Mouse (Mus musculus): ENCODE measurements around the gene Myof. TPM values are rescaled to one million over a fixed set of nuclear protein-coding genes. Genes with fewer than 3 reads are reported as not detected.

Myof gene
- total and polyA plus RNA-seq, 2 experiments from 2014 or later = 1.5 to 5.1 TPM

DNA sequence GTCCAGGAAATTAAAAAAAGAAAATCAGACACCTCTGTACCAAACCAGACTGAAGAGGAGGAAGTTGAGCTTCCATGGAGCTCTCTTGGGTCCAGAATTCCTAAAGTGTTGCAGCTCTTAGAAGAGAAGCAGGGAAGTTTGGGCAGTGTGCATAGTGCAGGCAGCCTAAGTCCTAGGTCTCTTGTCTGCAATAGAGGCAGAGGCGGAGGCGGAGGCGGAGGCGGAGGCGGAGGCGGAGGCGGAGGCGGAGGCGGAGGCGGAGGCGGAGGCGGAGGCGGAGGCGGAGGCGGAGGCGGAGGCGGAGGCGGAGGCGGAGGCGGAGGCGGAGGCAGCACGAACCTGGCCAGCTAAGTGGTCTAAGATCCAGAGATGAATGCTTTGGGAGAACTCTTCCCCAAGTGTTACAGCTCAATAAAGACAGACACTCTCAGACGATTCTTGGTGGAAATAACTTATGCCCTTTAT, 12.7 kb downstream of the Myof start:
- ATAC-seq (peak; percentile 73), DNase-seq (peak; percentile 49)
- Histone ChIP-seq H3K4me3 (ENCODE audit: low read depth, low read length) (no peak overlapping the region), H3K9ac (no peak overlapping the region), H3K36me3 (ENCODE audit: insufficient read depth) (no peaks in the 10 kb centered on the region), H3K9me3 (ENCODE audit: low read length) (no peaks in the 10 kb centered on the region), H3K4me1 (ENCODE audit: insufficient read depth) (0 out of 2 replicates have a peak, but pooled peaks cover 4% of the 10 kb centered on the region), H3K27ac (ENCODE audit: low read depth, low read length) (no peak overlapping the region), H3K4me2 (ENCODE audit: low read depth) (peak overlapping the region; percentile 27), H3K27me3 (ENCODE audit: insufficient read depth, low read length) (no peaks in the 10 kb centered on the region)
- 2% methylated on average over 16 of the region's 23 CpGs for WGBS
- no peak for TF ChIP-seq CTCF (IDR thresholded peaks at IDR 0.05; ENCODE audit: low read depth)

- WGBS = 79% methylated on average over 3 of the region's 3 CpGs
- TF ChIP-seq CTCF (IDR thresholded peaks at IDR 0.05; ENCODE audit: low read depth) = no peak
- H3K4me1 ChIP-seq (ENCODE audit: insufficient read depth) = 0 out of 2 replicates have a peak, but pooled peaks cover 4% of the 10 kb centered on the region
- ATAC-seq (no peak), DNase-seq (no peak)
- H3K27me3 ChIP-seq (ENCODE audit: insufficient read depth, low read length) = no peaks in the 10 kb centered on the region
- H3K9me3 ChIP-seq (ENCODE audit: low read length) = no peaks in the 10 kb centered on the region
- no peak overlapping the region for H3K27ac ChIP-seq (ENCODE audit: low read depth, low read length)
- H3K9ac ChIP-seq = no peak overlapping the region
- H3K4me3 ChIP-seq (ENCODE audit: low read depth, low read length) = no peak overlapping the region
- no peaks in the 10 kb centered on the region for H3K36me3 ChIP-seq (ENCODE audit: insufficient read depth)
- no peak overlapping the region for H3K4me2 ChIP-seq (ENCODE audit: low read depth)
These were observed 13.5 kb downstream of the Myof start for GRCm38 (mm10) chr19:38029871-38030270.

DNA sequence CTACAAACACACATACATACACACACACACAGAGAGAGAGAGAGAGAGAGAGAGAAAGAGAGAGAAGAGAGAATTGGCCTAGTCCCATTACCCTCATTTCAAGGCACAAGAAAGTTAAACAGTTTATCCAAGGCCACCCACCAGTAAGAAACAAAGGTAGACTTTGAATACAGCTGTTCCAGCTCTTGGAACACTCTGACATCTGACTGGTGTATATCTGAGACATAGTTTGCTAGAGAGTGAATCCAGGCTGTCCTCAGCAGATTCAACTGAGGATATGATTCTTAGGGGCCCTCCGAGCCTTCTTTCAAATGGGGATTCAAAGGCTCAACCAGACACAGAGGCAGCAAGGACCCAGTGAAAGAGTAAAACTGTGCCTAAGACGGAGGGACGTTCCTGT, 14.1 kb downstream of the Myof start:
- WGBS = 83% methylated on average over 3 of the region's 3 CpGs
- Histone ChIP-seq H3K4me2 (ENCODE audit: low read depth) (no peak overlapping the region), H3K27me3 (ENCODE audit: insufficient read depth, low read length) (no peaks in the 10 kb centered on the region), H3K36me3 (ENCODE audit: insufficient read depth) (no peaks in the 10 kb centered on the region), H3K4me1 (ENCODE audit: insufficient read depth) (0 out of 2 replicates have a peak, but pooled peaks cover 4% of the 10 kb centered on the region), H3K9me3 (ENCODE audit: low read length) (no peaks in the 10 kb centered on the region), H3K9ac (no peak overlapping the region), H3K4me3 (ENCODE audit: low read depth, low read length) (no peak overlapping the region), H3K27ac (ENCODE audit: low read depth, low read length) (no peak overlapping the region)
- DNase-seq (no peak), ATAC-seq (no peak)
- no peak for TF ChIP-seq CTCF (IDR thresholded peaks at IDR 0.05; ENCODE audit: low read depth)

DNA sequence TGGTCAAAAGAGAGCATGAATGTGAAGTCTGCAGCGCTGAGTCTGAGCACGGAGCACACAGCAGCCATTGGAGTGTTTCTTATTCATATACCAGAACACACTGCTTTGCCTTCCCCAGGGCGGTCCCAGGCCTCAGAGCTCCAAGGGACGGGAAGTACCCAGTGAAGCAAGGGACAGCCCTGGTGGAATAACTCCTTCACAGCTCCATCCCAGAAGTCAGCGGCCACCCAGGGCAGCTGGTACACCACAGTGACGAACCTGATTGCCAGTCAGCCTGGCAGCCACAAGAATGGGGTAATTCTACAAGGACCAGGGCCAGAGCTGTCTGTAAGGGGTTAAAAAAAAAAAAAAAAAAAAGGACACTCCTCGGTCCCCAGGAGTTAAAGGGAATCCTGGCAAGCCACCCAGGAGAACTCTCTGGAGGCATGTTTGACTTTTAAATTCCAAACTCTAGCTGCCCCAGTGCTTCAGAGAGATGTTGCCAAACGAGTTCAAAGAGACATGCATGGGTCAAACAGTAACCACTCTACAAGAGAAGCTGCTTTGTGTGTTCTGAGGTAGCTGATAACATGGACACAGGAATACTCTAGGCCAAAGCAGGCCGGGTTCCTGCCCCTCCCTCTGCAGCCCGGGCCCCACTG, 15.4 kb downstream of the Myof start:
- no peak for DNase-seq
- H3K36me3 ChIP-seq (ENCODE audit: insufficient read depth) = no peaks in the 10 kb centered on the region
- no peak overlapping the region for H3K4me2 ChIP-seq (ENCODE audit: low read depth)
- H3K9me3 ChIP-seq (ENCODE audit: low read length) = no peaks in the 10 kb centered on the region
- H3K27ac ChIP-seq (ENCODE audit: low read depth, low read length) = no peak overlapping the region
- H3K27me3 ChIP-seq (ENCODE audit: insufficient read depth, low read length) = no peaks in the 10 kb centered on the region
- 71% methylated on average over 10 of the region's 10 CpGs for WGBS
- ATAC-seq = no peak
- H3K4me1 ChIP-seq (ENCODE audit: insufficient read depth) = 0 out of 2 replicates have a peak, but pooled peaks cover 4% of the 10 kb centered on the region
- TF ChIP-seq CTCF (IDR thresholded peaks at IDR 0.05; ENCODE audit: low read depth) = no peak
- H3K4me3 ChIP-seq (ENCODE audit: low read depth, low read length) = no peak overlapping the region
- H3K9ac ChIP-seq = no peak overlapping the region

DNA sequence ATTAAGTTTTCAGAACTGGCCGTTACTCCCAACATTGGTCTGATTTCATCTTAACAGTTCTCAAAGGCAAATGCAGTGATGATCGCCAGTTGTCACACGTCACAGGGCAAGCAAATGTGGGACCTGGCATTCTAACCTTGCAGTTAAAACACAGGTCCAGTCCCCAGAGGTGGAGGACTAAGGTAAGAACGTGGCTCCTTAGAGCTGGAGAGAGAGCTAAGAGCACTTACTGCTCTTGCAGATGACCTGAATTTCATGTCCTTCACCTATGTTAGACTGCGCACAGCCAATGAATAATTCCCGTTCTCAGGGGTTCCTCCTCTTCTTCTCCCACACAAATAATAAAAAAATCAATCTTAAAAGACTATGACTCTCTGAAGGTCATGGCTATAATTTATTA, 16.0 kb downstream of the Myof start:
- Histone ChIP-seq H3K4me3 (ENCODE audit: low read depth, low read length) (no peak overlapping the region), H3K9me3 (ENCODE audit: low read length) (no peaks in the 10 kb centered on the region), H3K36me3 (ENCODE audit: insufficient read depth) (no peaks in the 10 kb centered on the region), H3K4me1 (ENCODE audit: insufficient read depth) (0 out of 2 replicates have a peak, but pooled peaks cover 4% of the 10 kb centered on the region), H3K27ac (ENCODE audit: low read depth, low read length) (no peak overlapping the region), H3K9ac (no peak overlapping the region), H3K27me3 (ENCODE audit: insufficient read depth, low read length) (no peaks in the 10 kb centered on the region), H3K4me2 (ENCODE audit: low read depth) (no peak overlapping the region)
- ATAC-seq (no peak), DNase-seq (no peak)
- 87% methylated on average over 6 of the region's 6 CpGs for WGBS
- no peak for TF ChIP-seq CTCF (IDR thresholded peaks at IDR 0.05; ENCODE audit: low read depth)

- no peak overlapping the region for H3K9ac ChIP-seq
- DNase-seq (no peak), ATAC-seq (no peak)
- H3K4me1 ChIP-seq (ENCODE audit: insufficient read depth) = 0 out of 2 replicates have a peak, but pooled peaks cover 4% of the 10 kb centered on the region
- no peak overlapping the region for H3K4me2 ChIP-seq (ENCODE audit: low read depth)
- no peaks in the 10 kb centered on the region for H3K36me3 ChIP-seq (ENCODE audit: insufficient read depth)
- no peak overlapping the region for H3K27ac ChIP-seq (ENCODE audit: low read depth, low read length)
- no peak for TF ChIP-seq CTCF (IDR thresholded peaks at IDR 0.05; ENCODE audit: low read depth)
- H3K9me3 ChIP-seq (ENCODE audit: low read length) = no peaks in the 10 kb centered on the region
- H3K4me3 ChIP-seq (ENCODE audit: low read depth, low read length) = no peak overlapping the region
- WGBS = 72% methylated on average over 8 of the region's 8 CpGs
- H3K27me3 ChIP-seq (ENCODE audit: insufficient read depth, low read length) = no peaks in the 10 kb centered on the region
These were observed 17.2 kb downstream of the Myof start for GRCm38 (mm10) chr19:38026211-38026624.

DNA sequence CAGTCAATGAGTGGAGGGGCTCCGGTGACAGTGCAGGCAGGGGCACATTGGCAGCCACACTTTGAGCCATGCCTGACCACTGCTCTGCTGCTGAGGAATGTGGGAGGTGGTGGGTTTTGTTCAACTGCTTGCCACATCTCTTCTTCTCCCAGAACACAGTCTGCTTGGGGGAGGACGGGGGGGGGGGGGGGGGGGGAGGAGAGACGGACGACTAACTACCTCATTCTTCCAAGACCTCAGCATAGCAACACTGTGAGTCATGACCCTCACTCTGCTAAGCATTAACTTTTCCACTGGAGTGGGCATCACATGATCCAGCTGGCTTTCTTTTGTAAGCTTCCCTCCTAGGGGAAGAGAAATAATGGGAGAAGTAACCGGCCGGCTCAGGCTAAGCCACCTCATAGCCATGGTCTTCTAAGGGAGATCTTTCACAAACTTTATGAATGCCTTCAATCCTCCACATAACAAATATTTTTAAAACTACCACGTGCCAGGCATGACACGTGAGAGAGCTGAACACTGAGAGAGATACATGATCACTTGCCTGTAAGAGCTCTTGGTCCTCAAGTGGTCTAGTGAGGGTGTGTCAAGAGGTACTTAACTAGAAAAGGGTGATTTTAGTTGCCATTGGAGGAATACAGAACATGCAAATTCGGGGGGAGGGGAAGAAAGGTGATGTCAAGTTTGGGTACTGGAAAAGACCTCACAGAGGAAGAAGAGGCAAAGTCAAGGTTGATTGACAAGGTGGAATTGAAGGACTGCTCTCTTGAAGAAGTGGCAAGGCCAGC, 17.9 kb downstream of the Myof start:
- WGBS = 56% methylated on average over 6 of the region's 9 CpGs
- no peak overlapping the region for H3K9ac ChIP-seq

More for the DNA sequence above, 17.9 kb downstream of the Myof start:
- TF ChIP-seq CTCF (IDR thresholded peaks at IDR 0.05; ENCODE audit: low read depth) = no peak
- H3K27me3 ChIP-seq (ENCODE audit: insufficient read depth, low read length) = no peaks in the 10 kb centered on the region
- ATAC-seq (no peak), DNase-seq (no peak)
- H3K4me2 ChIP-seq (ENCODE audit: low read depth) = no peak overlapping the region
- H3K4me3 ChIP-seq (ENCODE audit: low read depth, low read length) = no peak overlapping the region
- no peak overlapping the region for H3K27ac ChIP-seq (ENCODE audit: low read depth, low read length)
- no peaks in the 10 kb centered on the region for H3K9me3 ChIP-seq (ENCODE audit: low read length)
- H3K4me1 ChIP-seq (ENCODE audit: insufficient read depth) = no peaks in the 10 kb centered on the region
- no peaks in the 10 kb centered on the region for H3K36me3 ChIP-seq (ENCODE audit: insufficient read depth)

Data from forebrain, postnatal 0 days (tissue).